Mouse (Mus musculus) lung, adult 2 months (tissue): ENCODE measurements at regions not wholly inside any gene's neighbourhood (a gene's known extent, or its start where the extent isn't known, plus 50 kb on each side); places are given as distances from the start of the nearest gene placed in this dataset.

Experiments
- CTCF ChIP-seq: fragments of 200-500 bp; IDR thresholded peaks from 2 replicates; pipeline ENCODE4 v1.5.1; 2011; ENCODE audit warnings: mild to moderate bottlenecking, low read length, control low read depth; ENCODE audit not compliant: insufficient read depth
- POLR2A ChIP-seq: fragments of 200-500 bp; IDR thresholded peaks from 2 replicates; pipeline ENCODE4 v1.6.1; 2011; ENCODE audit warnings: low read depth, mild to moderate bottlenecking, control low read depth, low read length, borderline replicate concordance; ENCODE audit errors: extremely low read depth

GRCm38 (mm10) chr12:29439343-29440019 is 88.7 kb upstream of the Myt1l start:
- TF ChIP-seq POLR2A (no peak), CTCF (no peak)
